Comparison of ENCODE assay signal across 7 mouse cellular contexts in the genomic region with DNA sequence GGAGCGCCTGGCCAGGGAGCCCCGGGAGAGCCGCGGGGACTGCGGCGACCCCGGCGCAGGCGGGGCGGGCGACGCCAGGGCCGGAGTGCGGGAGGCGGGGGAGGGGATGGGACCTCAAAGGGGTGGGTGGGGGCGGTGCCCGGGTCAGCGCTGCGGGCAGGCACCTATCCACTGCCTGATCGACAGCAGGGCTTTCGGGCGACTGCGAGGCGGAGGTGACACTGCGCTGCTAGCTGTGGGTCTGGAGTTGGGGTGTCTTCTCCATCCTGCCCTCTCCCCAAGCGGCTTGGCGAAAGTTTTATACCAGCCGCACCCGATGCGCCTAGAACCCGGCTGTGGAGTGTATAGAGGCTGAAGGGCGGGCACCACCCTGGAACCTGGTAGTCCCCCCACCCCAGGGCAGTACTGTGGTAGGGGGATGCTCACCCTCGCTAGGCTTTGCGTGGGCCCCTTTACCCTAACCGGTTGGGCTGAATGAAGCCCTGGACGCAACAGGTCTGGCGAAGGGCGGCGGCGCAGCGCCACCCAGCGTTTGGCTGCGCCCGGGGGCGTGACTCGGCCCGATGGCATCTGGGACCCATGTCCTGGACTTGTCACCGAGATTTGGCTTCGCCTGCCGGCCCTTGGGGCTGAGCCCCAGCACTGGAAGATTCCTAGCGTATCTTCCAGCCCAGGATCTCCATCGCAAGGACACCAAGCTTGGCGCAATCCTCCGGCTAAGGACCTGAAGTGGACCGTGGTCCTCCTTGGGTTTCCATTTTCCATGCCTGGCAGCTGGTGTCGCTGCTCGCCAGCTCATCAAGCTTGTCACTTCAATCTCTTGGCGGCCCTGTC. TPM values are rescaled to one million over a fixed set of nuclear protein-coding genes. Genes with fewer than 3 reads are reported as not detected.
A peak's percentile ranks its signal among the peaks of the same experiment; 100 is the strongest.
DNase-seq lines count a peak whose midpoint lies in the region; ATAC-seq and TF ChIP-seq lines count a peak whose summit lies in the region.

A gene (minus strand): TSS at position 89 of the 834 bp plus-strand sequence.

- peak within 1 kb of the TSS; percentile 61 for H3K4me3 ChIP-seq in hindbrain, postnatal 0 days (ENCODE audit: low read length)
- H3K4me3 ChIP-seq in small intestine, adult 2 months (ENCODE audit: low read depth, low read length), result peak within 1 kb of the TSS; percentile 71

- H3K36me3 ChIP-seq in hindbrain, postnatal 0 days (ENCODE audit: insufficient read depth, low read length), result no peaks in the 10 kb centered on the region
- H3K36me3 ChIP-seq in small intestine, adult 2 months (ENCODE audit: control insufficient read depth, insufficient read depth, low read length), result no peaks in the 10 kb centered on the region

- peak; percentile 83 for DNase-seq in adrenal gland, postnatal 14 days
- DNase-seq in cerebellum, postnatal 4 days (ENCODE audit: low spot score in 2 of 2), result peak; percentile 70 to 77
- DNase-seq in gastrocnemius, postnatal 10 days, result peak; percentile 80
- peak; percentile 83 for DNase-seq in hindbrain, postnatal 0 days (ENCODE audit: low spot score)
- peak; percentile 39 to 51 for DNase-seq in left cerebral cortex, postnatal 14 days (ENCODE audit: low spot score in 2 of 2)

- no peaks in the 10 kb centered on the region for H3K27me3 ChIP-seq in hindbrain, postnatal 0 days (ENCODE audit: insufficient read depth, low read length)
- peaks cover 15% of the 10 kb centered on the region for H3K27me3 ChIP-seq in small intestine, adult 2 months (ENCODE audit: control insufficient read depth, insufficient read depth, low read length)

- peak; percentile 72 for TF ChIP-seq CTCF in hindbrain, postnatal 0 days (IDR thresholded peaks at IDR 0.05; ENCODE audit: low read depth)
- peak; percentile 80 for TF ChIP-seq CTCF in small intestine, adult 2 months (IDR thresholded peaks at IDR 0.05; ENCODE audit: extremely low read depth, insufficient read length, insufficient replicate concordance, low read depth, low read length)

- under 1% methylated on average over 56 of the region's 58 CpGs for WGBS in hindbrain, postnatal 0 days
- under 1% methylated on average over 58 of the region's 58 CpGs for WGBS in small intestine, adult 2 months

- ATAC-seq in hindbrain, postnatal 0 days, result peak; percentile 82
- ATAC-seq in megakaryocyte progenitor cell, adult 5-6 weeks (replicated peaks; ENCODE audit: poor library complexity), result peak; percentile 74

- intact Hi-C loops in left cerebral cortex, postnatal 14 days (cut with DNase I), result loop anchor here (2.0 kb wide), 2 partner anchors 70 to 144 kb away; no protein-coding TSS in a partner anchor

- H3K27ac ChIP-seq in hindbrain, postnatal 0 days, result no peak within 1 kb of the TSS
- H3K27ac ChIP-seq in small intestine, adult 2 months (ENCODE audit: insufficient read depth, low read depth, low read length), result no peak within 1 kb of the TSS

- H3K4me2 ChIP-seq in hindbrain, postnatal 0 days (ENCODE audit: low read depth, low read length), result peak within 1 kb of the TSS; percentile 84

- H3K9ac ChIP-seq in hindbrain, postnatal 0 days (replicated peaks; ENCODE audit: low read length), result peak within 1 kb of the TSS; percentile 56

- H3K9me3 ChIP-seq in hindbrain, postnatal 0 days (ENCODE audit: low read length), result no peaks in the 10 kb centered on the region

- no peak for TF ChIP-seq POLR2A in small intestine, adult 2 months (IDR thresholded peaks at IDR 0.05; ENCODE audit: low read depth, low read length)

- H3K4me1 ChIP-seq in hindbrain, postnatal 0 days (ENCODE audit: insufficient read depth, low read length), result no peaks in the 10 kb centered on the region
- peaks cover 6% of the 10 kb centered on the region; the same call in 1 of the 2 replicates for H3K4me1 ChIP-seq in small intestine, adult 2 months (ENCODE audit: control insufficient read depth, insufficient read depth, insufficient read length, low read length)

RNA-seq across cellular contexts. Expression of the gene that starts here (rescaled TPM):
- total RNA-seq in adrenal gland, postnatal 14 days (2021), result 7.2 and 9.4 TPM in 2 replicates
- total RNA-seq in gastrocnemius, postnatal 10 days (2021), result 1 to 10 TPM; 1.4 to 2.2 TPM
- 50.9 and 57.8 TPM in 2 replicates for total RNA-seq in hindbrain, postnatal 0 days (2014; rRNA removed)
- polyA plus RNA-seq in hindbrain, postnatal 0 days (2015; fragmentation: Nextera tagmentation; extraction: Ambion mirVana), result 29.3 and 30.7 TPM in 2 replicates
- total RNA-seq in left cerebral cortex, postnatal 14 days (2021), result 10 to 100 TPM; 61.8 to 68.6 TPM
- not detected in 2 replicates for total RNA-seq in megakaryocyte progenitor cell, adult 5-6 weeks (2015)
- total RNA-seq in megakaryocyte progenitor cell, adult 5-6 weeks (2017), result not detected in 2 replicates
- 1.7 and 2.9 TPM in 2 replicates for polyA plus RNA-seq in small intestine, adult 2 months (2012; rRNA removed)

Comparison
In these comparisons a context has a peak if more than half of its experiments do, and no peak if none do; other contexts are left out.
1. Peak in ATAC-seq in megakaryocyte progenitor cell, adult 5-6 weeks; RNA of the gene not detected or under 1 TPM.